Mouse (Mus musculus): ENCODE results near the gene Bckdha. TPM values are rescaled to one million over a fixed set of nuclear protein-coding genes. Genes with fewer than 3 reads are reported as not detected.
A peak's percentile ranks its signal among the peaks of the same experiment; 100 is the strongest.

Gene Bckdha
- total and polyA plus RNA-seq, 3 experiments = 27.0 to 33.1 TPM; not detected in 1

DNA sequence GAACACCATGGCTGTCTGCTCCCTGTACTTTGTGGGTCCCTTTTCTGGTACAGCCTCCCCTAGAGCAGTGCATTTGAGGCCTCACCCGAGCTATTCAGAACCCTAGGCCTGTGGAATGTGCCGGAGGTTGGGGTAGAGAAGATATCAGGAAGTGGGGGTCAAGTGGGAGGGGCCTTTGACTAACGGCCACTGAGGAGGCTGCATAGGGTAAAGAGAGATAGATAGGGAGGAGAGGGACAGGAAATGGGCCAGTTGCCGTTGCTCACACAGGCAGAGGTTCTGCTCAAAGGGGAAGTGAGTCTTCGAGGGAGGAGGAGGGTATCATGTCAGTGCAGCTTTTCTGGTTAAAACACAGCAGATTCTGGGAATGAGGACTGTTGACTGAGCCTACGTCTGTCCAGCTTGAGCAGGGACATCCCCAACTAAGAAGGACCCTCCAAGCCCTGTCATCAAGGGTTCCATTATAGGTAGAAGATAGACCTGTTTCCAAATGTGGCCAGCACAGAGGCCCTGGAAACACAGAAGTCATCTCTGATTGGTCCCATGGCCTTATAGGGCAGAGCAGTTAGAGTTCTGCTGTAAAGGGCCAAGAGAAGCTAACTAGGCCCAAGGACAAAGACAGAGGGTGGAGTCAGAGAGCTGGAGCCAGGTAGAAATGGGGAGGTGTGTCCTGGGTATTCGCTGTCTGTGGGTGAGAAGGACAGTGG, 24.8 kb upstream of the Bckdha start:
- peak; percentile 89 for TF ChIP-seq TBP (IDR thresholded peaks at IDR 0.05; ENCODE audit: low read depth, low read length)
- TF ChIP-seq GATA1 (IDR thresholded peaks at IDR 0.05; ENCODE audit: low read depth, low read length) = peak; percentile 87
- no peak for TF ChIP-seq EP300 (IDR thresholded peaks at IDR 0.05; ENCODE audit: low read depth in 1 of 2, low read length in 2 of 2)
- no peak for TF ChIP-seq MXI1 (IDR thresholded peaks at IDR 0.05; ENCODE audit: low read depth, low read length)
- TF ChIP-seq UBTF (IDR thresholded peaks at IDR 0.05; ENCODE audit: borderline replicate concordance, insufficient read depth, low read depth, low read length) = 0 out of 2 replicates have a peak, but pooled peaks have one; percentile 20
- peak; percentile 70 for TF ChIP-seq TAL1 (IDR thresholded peaks at IDR 0.05; ENCODE audit: low read length)
- TF ChIP-seq POLR2A (IDR thresholded peaks at IDR 0.05; ENCODE audit: control insufficient read depth in 1 of 2, insufficient read depth in 1 of 2, low read depth in 1 of 2, low read length in 2 of 2, poor library complexity in 1 of 2) = peak in 1 of 2 experiments; percentile 94; a peak in 3 of 4 replicates
- TF ChIP-seq CTCF (IDR thresholded peaks at IDR 0.05 in 2 of 3, conservative IDR thresholded peaks at IDR 0.05 in 1 of 3; ENCODE audit: control insufficient read depth in 1 of 3, insufficient read depth in 1 of 3, low read depth in 2 of 3, low read length in 3 of 3, poor library complexity in 1 of 3, severe bottlenecking in 1 of 3) = no peak
- Histone ChIP-seq H3K36me3 (ENCODE audit: control insufficient read depth in 1 of 2, insufficient read depth in 2 of 2, low read length in 2 of 2) (peaks cover 0 to 51% of the 10 kb centered on the region in 2 experiments; a peak in 2 of 4 replicates), H3K27me3 (ENCODE audit: control insufficient read depth in 1 of 2, insufficient read depth in 2 of 2, low read length in 2 of 2) (no peaks in the 10 kb centered on the region), H3K9me3 (replicated peaks; ENCODE audit: insufficient read depth, low read length) (no peaks in the 10 kb centered on the region), H3K79me2 (ENCODE audit: control insufficient read depth, insufficient read depth, low read length, poor library complexity) (peaks cover 53% of the 10 kb centered on the region), H3K9ac (ENCODE audit: control insufficient read depth, low read depth, low read length, poor library complexity, severe bottlenecking) (peak overlapping the region; percentile 81), H3K27ac (ENCODE audit: control insufficient read depth, low read depth, low read length) (peak overlapping the region; percentile 99), H3K4me3 (ENCODE audit: control insufficient read depth in 1 of 2, insufficient read depth in 1 of 2, low read depth in 2 of 2, low read length in 2 of 2) (peak overlapping the region; percentile 0 to 43; a peak in 3 of 4 replicates), H3K4me1 (ENCODE audit: control insufficient read depth in 1 of 2, insufficient read depth in 2 of 2, low read length in 2 of 2) (peaks cover 15 to 57% of the 10 kb centered on the region in 2 experiments)
- peak; percentile 98 for DNase-seq (ENCODE audit: low read depth, low spot score)

DNA sequence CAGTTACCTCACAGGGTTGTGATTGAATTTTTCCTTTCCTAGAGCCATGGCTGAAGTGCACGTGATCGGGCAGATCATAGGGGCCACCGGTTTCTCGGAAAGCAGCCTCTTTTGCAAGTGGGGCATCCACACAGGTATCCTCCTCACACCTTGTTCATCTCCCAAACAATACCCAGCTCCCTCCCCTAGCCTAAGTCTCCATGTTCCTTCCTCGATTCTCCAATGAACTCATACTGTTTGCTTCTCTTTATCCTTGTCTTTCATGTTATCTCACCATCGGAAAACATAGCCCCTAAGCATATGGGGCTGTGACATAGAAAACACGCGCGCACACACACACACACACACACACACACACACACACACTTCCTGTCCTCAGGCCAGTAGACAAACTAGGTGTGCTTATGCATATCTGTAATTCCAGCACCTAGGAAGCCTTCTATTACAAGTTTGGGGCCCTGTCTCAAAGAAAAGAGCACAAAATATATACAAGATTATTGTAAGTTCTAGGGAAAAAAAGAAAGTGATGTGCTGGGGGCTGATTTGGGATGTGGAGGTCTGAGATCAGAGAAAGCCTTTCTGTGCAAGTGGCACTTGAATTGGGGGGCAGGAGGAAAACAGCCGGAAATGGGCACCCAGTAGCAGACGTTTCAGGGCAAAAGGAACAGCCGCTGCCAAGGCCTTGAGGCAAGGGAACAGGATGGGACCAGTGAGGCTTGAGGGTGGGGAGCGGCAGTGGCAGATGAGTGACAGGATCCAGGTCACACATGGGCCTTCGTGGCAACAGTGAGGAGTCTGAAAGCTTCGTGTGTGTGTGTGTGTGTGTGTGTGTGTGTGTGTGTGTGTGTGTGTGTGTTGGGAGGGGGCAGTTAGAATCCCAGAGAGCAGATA, 22.8 kb upstream of the Bckdha start:
- Histone ChIP-seq H3K4me1 (ENCODE audit: control insufficient read depth in 1 of 2, insufficient read depth in 2 of 2, low read length in 2 of 2) (peaks cover 17 to 68% of the 10 kb centered on the region in 2 experiments), H3K4me3 (ENCODE audit: control insufficient read depth in 1 of 2, insufficient read depth in 1 of 2, low read depth in 2 of 2, low read length in 2 of 2) (peak overlapping the region; percentile 43 to 46), H3K27me3 (ENCODE audit: control insufficient read depth in 1 of 2, insufficient read depth in 2 of 2, low read length in 2 of 2) (no peaks in the 10 kb centered on the region), H3K9ac (ENCODE audit: control insufficient read depth, low read depth, low read length, poor library complexity, severe bottlenecking) (peak overlapping the region; percentile 81), H3K79me2 (ENCODE audit: control insufficient read depth, insufficient read depth, low read length, poor library complexity) (peaks cover 35% of the 10 kb centered on the region), H3K36me3 (ENCODE audit: control insufficient read depth in 1 of 2, insufficient read depth in 2 of 2, low read length in 2 of 2) (peaks cover 0 to 60% of the 10 kb centered on the region in 2 experiments; a peak in 2 of 4 replicates), H3K9me3 (replicated peaks; ENCODE audit: insufficient read depth, low read length) (no peaks in the 10 kb centered on the region), H3K27ac (ENCODE audit: control insufficient read depth, low read depth, low read length) (peak overlapping the region; percentile 99)
- peak; percentile 68 for DNase-seq (ENCODE audit: low read depth, low spot score)
- TF ChIP-seq RAD21 (IDR thresholded peaks at IDR 0.05; ENCODE audit: low read depth, low read length) = no peak
- TF ChIP-seq POLR2A (IDR thresholded peaks at IDR 0.05; ENCODE audit: control insufficient read depth in 1 of 2, insufficient read depth in 1 of 2, low read depth in 1 of 2, low read length in 2 of 2, poor library complexity in 1 of 2) = 0 out of 4 replicates have a peak, but pooled peaks of 1 of the 2 experiments have one; percentile 43

Data from MEL (cell line).